Mouse (Mus musculus) C2C12 (cell line): Measurements from ENCODE around the gene Fam173a.

Source experiments
- CEBPB ChIP-seq: IDR thresholded peaks from one replicate; pipeline ENCODE4 v1.6.1; 2011; ENCODE audit warnings: low read depth, mild to moderate bottlenecking, control low read depth, moderate library complexity
- CTCF ChIP-seq: IDR thresholded peaks from one replicate; pipeline ENCODE4 v1.5.1; 2011; ENCODE audit not compliant: control insufficient read depth, insufficient read depth, insufficient read length
- FOSL1 ChIP-seq: IDR thresholded peaks from one replicate; pipeline ENCODE4 v1.8.0; 2011; ENCODE audit warnings: mild to moderate bottlenecking, low read length; ENCODE audit not compliant: poor library complexity, insufficient read depth, severe bottlenecking
- MAX ChIP-seq: IDR thresholded peaks from one replicate; pipeline ENCODE4 v1.6.1; 2011; ENCODE audit warnings: mild to moderate bottlenecking, control low read depth
- MYOD1 ChIP-seq: IDR thresholded peaks from one replicate; pipeline ENCODE4 v1.6.1; 2011; ENCODE audit warnings: low read depth; ENCODE audit not compliant: control insufficient read depth, insufficient read length

- TF ChIP-seq CTCF: no peak
- no peak for TF ChIP-seq MYOD1
- TF ChIP-seq MAX: no peak
- TF ChIP-seq FOSL1: no peak
- TF ChIP-seq CEBPB: no peak
Measured at GRCm38 (mm10) chr17:25786280-25786679, 6.4 kb downstream of the Fam173a start, which contains the start of gene Ccdc78.
